Mouse (Mus musculus): Measurements from ENCODE around the gene Ntf5. TPM values are rescaled to one million over a fixed set of nuclear protein-coding genes. Genes with fewer than 3 reads are reported as not detected.
A peak's percentile ranks its signal among the peaks of the same experiment; 100 is the strongest.
"Not testable (repeated sequence)": the region's sequence is repeated elsewhere in the genome, so short reads cannot be mapped to it uniquely, and the experiment has no call there.

Gene Ntf5
- polyA plus RNA-seq, 1 experiment from 2014 or later = 0.43 TPM

- Histone ChIP-seq H3K9ac (replicated peaks) (no peak overlapping the region), H3K36me3 (peaks cover 55% of the 10 kb centered on the region), H3K27me3 (no peaks in the 10 kb centered on the region), H3K9me3 (no peaks in the 10 kb centered on the region), H3K4me1 (no peaks in the 10 kb centered on the region), H3K27ac (replicated peaks) (no peak overlapping the region), H3K4me2 (replicated peaks) (no peak overlapping the region), H3K4me3 (no peak overlapping the region)
- ATAC-seq (ENCODE audit: low FRiP score, low read depth) = no peak
- 41% methylated on average over 11 of the region's 11 CpGs for WGBS
Measured at GRCm38 (mm10) chr7:45447325-45447990, 34.0 kb downstream of the Ntf5 start.

GRCm38 (mm10) chr7:45449974-45450373 lies 36.5 kb downstream of the Ntf5 start:
- H3K27me3 ChIP-seq = no peaks in the 10 kb centered on the region
- H3K4me2 ChIP-seq (replicated peaks) = no peak overlapping the region
- peaks cover 53% of the 10 kb centered on the region for H3K36me3 ChIP-seq
- H3K9me3 ChIP-seq = no peaks in the 10 kb centered on the region
- no peaks in the 10 kb centered on the region for H3K4me1 ChIP-seq
- 89% methylated on average over 1 of the region's 1 CpGs for WGBS
- no peak overlapping the region for H3K27ac ChIP-seq (replicated peaks)
- H3K4me3 ChIP-seq = no peak overlapping the region
- no peak overlapping the region for H3K9ac ChIP-seq (replicated peaks)
- no peak for ATAC-seq (ENCODE audit: low FRiP score, low read depth)

- H3K9me3 ChIP-seq = no peaks in the 10 kb centered on the region
- no peaks in the 10 kb centered on the region for H3K27me3 ChIP-seq
- 0 out of 2 replicates have a peak, but pooled peaks cover under 1% of the 10 kb centered on the region for H3K4me1 ChIP-seq
- WGBS = 56% methylated on average over 23 of the region's 23 CpGs
- H3K9ac ChIP-seq (replicated peaks) = no peak overlapping the region
- peaks cover 52% of the 10 kb centered on the region for H3K36me3 ChIP-seq
- no peak overlapping the region for H3K4me3 ChIP-seq
- ATAC-seq (ENCODE audit: low FRiP score, low read depth) = peak; percentile 74
- H3K4me2 ChIP-seq (replicated peaks) = no peak overlapping the region
- H3K27ac ChIP-seq (replicated peaks) = no peak overlapping the region
Measured at GRCm38 (mm10) chr7:45451344-45451982, 38.0 kb downstream of the Ntf5 start.

- Histone ChIP-seq H3K4me2 (replicated peaks) (no peak overlapping the region), H3K27me3 (no peaks in the 10 kb centered on the region), H3K36me3 (peaks cover 54% of the 10 kb centered on the region), H3K4me3 (no peak overlapping the region), H3K9me3 (no peaks in the 10 kb centered on the region), H3K4me1 (peaks cover 21% of the 10 kb centered on the region), H3K9ac (replicated peaks) (no peak overlapping the region), H3K27ac (replicated peaks) (no peak overlapping the region)
- WGBS = 94% methylated on average over 15 of the region's 15 CpGs
- ATAC-seq (ENCODE audit: low FRiP score, low read depth) = no peak
Measured at GRCm38 (mm10) chr7:45454971-45455370, 41.5 kb downstream of the Ntf5 start.

- WGBS = 82% methylated on average over 13 of the region's 13 CpGs
- H3K4me3 ChIP-seq = no peak overlapping the region
- no peak for ATAC-seq (ENCODE audit: low FRiP score, low read depth)
- peaks cover 57% of the 10 kb centered on the region for H3K36me3 ChIP-seq
- peaks cover 32% of the 10 kb centered on the region for H3K4me1 ChIP-seq
- no peaks in the 10 kb centered on the region for H3K9me3 ChIP-seq
- H3K9ac ChIP-seq (replicated peaks) = no peak overlapping the region
- no peak overlapping the region for H3K4me2 ChIP-seq (replicated peaks)
- no peaks in the 10 kb centered on the region for H3K27me3 ChIP-seq
- H3K27ac ChIP-seq (replicated peaks) = peak overlapping the region; percentile 44; the same call in 1 of the 2 replicates
Measured at GRCm38 (mm10) chr7:45455932-45456696, 42.6 kb downstream of the Ntf5 start.

GRCm38 (mm10) chr7:45456721-45457203 lies 43.3 kb downstream of the Ntf5 start:
- peaks cover 54% of the 10 kb centered on the region for H3K36me3 ChIP-seq
- peak overlapping the region; percentile 91; the same call in 1 of the 2 replicates for H3K9ac ChIP-seq (replicated peaks)
- no peaks in the 10 kb centered on the region for H3K9me3 ChIP-seq
- no peaks in the 10 kb centered on the region for H3K27me3 ChIP-seq
- ATAC-seq (ENCODE audit: low FRiP score, low read depth) = no peak
- 57% methylated on average over 9 of the region's 9 CpGs for whole genome bisulfite sequencing
- peak overlapping the region; percentile 87 for H3K4me3 ChIP-seq
- peaks cover 37% of the 10 kb centered on the region for H3K4me1 ChIP-seq
- peak overlapping the region; percentile 44 for H3K27ac ChIP-seq (replicated peaks)
- H3K4me2 ChIP-seq (replicated peaks) = peak overlapping the region; percentile 82

- 67% methylated on average over 10 of the region's 10 CpGs for WGBS
- Histone ChIP-seq H3K4me3 (peak overlapping the region; percentile 87), H3K36me3 (peaks cover 55% of the 10 kb centered on the region), H3K4me2 (replicated peaks) (peak overlapping the region; percentile 82), H3K27me3 (no peaks in the 10 kb centered on the region), H3K9ac (replicated peaks) (peak overlapping the region; percentile 91), H3K4me1 (peaks cover 40% of the 10 kb centered on the region), H3K9me3 (no peaks in the 10 kb centered on the region), H3K27ac (replicated peaks) (peak overlapping the region; percentile 44)
- ATAC-seq (ENCODE audit: low FRiP score, low read depth) = no peak
Measured at GRCm38 (mm10) chr7:45457204-45458060, 43.9 kb downstream of the Ntf5 start.

- ATAC-seq (ENCODE audit: low FRiP score, low read depth) = peak; percentile 72
- WGBS = under 1% methylated on average over 42 of the region's 43 CpGs
- H3K4me3 ChIP-seq = peak overlapping the region; percentile 87
- peaks cover 40% of the 10 kb centered on the region for H3K4me1 ChIP-seq
- peak overlapping the region; percentile 82 for H3K4me2 ChIP-seq (replicated peaks)
- H3K27ac ChIP-seq (replicated peaks) = peak overlapping the region; percentile 93
- no peaks in the 10 kb centered on the region for H3K9me3 ChIP-seq
- H3K27me3 ChIP-seq = no peaks in the 10 kb centered on the region
- H3K9ac ChIP-seq (replicated peaks) = peak overlapping the region; percentile 91
- H3K36me3 ChIP-seq = peaks cover 62% of the 10 kb centered on the region
Measured at GRCm38 (mm10) chr7:45458748-45459563, 45.5 kb downstream of the Ntf5 start.

- H3K9me3 ChIP-seq, H3K27me3 ChIP-seq: not testable (repeated sequence)
- H3K27ac ChIP-seq (replicated peaks) = peak within 1 kb of the TSS; percentile 93
- H3K4me3 ChIP-seq = peak within 1 kb of the TSS; percentile 87
- under 1% methylated on average over 37 of the region's 37 CpGs for WGBS
- H3K36me3 ChIP-seq = peaks cover 62% of the 10 kb centered on the region
- peak within 1 kb of the TSS; percentile 82 for H3K4me2 ChIP-seq (replicated peaks)
- peak within 1 kb of the TSS; percentile 91 for H3K9ac ChIP-seq (replicated peaks)
- H3K4me1 ChIP-seq = peaks cover 40% of the 10 kb centered on the region
- ATAC-seq (ENCODE audit: low FRiP score, low read depth) = peak; percentile 97
Measured at GRCm38 (mm10) chr7:45459564-45460140, 46.2 kb downstream of the Ntf5 start, which contains the start of gene Ftl1. TSS of gene Ftl1 (minus strand) at chr7:45459884.

- Histone ChIP-seq H3K4me3 (peak overlapping the region; percentile 87; the same call in 1 of the 2 replicates), H3K4me2 (replicated peaks) (peak overlapping the region; percentile 52), H3K9me3 (no peaks in the 10 kb centered on the region), H3K36me3 (peaks cover 62% of the 10 kb centered on the region), H3K27me3 (no peaks in the 10 kb centered on the region), H3K4me1 (peaks cover 45% of the 10 kb centered on the region), H3K9ac (replicated peaks) (0 out of 2 replicates have a peak overlapping the region, but pooled peaks have one; percentile 53), H3K27ac (replicated peaks) (peak overlapping the region; percentile 93)
- 78% methylated on average over 7 of the region's 7 CpGs for WGBS
- peak; percentile 1; the same call in 1 of the 2 replicates for ATAC-seq (ENCODE audit: low FRiP score, low read depth)
Measured at GRCm38 (mm10) chr7:45460377-45460776, 46.9 kb downstream of the Ntf5 start.
